Mouse (Mus musculus) limb, embryonic 12.5 days (tissue): ENCODE measurements at regions not wholly inside any gene's neighbourhood (a gene's known extent, or its start where the extent isn't known, plus 50 kb on each side); places are given as distances from the start of the nearest gene placed in this dataset.

ENCODE experiments used
- ATAC-seq: fragments of 200-750 bp; cut with Nextera tagmentation; 2 replicates; pipeline ENCODE4 v1.8.0; 2017; ENCODE audit warnings: low read depth, moderate TSS enrichment; ENCODE audit not compliant: insufficient number of reproducible peaks, insufficient read depth, low FRiP score, low TSS enrichment
- H3K27ac ChIP-seq: fragments of 300-500 bp; sonication (generic); 2 replicates; pipeline ENCODE4 v1.5.1; 2016; ENCODE audit warnings: mild to moderate bottlenecking, moderate library complexity
- H3K27me3 ChIP-seq: fragments of 300-500 bp; sonication (generic); 2 replicates; pipeline ENCODE4 v1.6.1; 2016; ENCODE audit warnings: mild to moderate bottlenecking, moderate library complexity
- H3K36me3 ChIP-seq: fragments of 300-500 bp; sonication (generic); 2 replicates; pipeline ENCODE4 v1.6.1; 2016; ENCODE audit warnings: mild to moderate bottlenecking, moderate library complexity
- H3K4me1 ChIP-seq: fragments of 300-500 bp; sonication (generic); replicated peaks from 2 replicates; pipeline ENCODE4 v1.6.1; 2016
- H3K4me2 ChIP-seq: fragments of 300-500 bp; sonication (generic); 2 replicates; pipeline ENCODE4 v1.6.1; 2016; ENCODE audit warnings: mild to moderate bottlenecking, moderate library complexity
- H3K4me3 ChIP-seq: fragments of 300-500 bp; sonication (generic); replicated peaks from 2 replicates; pipeline ENCODE4 v1.5.1; 2016; ENCODE audit warnings: mild to moderate bottlenecking
- H3K9ac ChIP-seq: fragments of 300-500 bp; sonication (generic); replicated peaks from 2 replicates; pipeline ENCODE4 v1.6.1; 2016; ENCODE audit warnings: mild to moderate bottlenecking, moderate library complexity
- H3K9me3 ChIP-seq: fragments of 300-500 bp; sonication (generic); 2 replicates; pipeline ENCODE4 v1.6.1; 2016; ENCODE audit warnings: mild to moderate bottlenecking, moderate library complexity
- whole genome bisulfite sequencing: fragments of 180-500 bp; shearing (Covaris S2); methylation state at CpG from one replicate; pipeline ENCODE4 v1.1.7; 2016; 5-methylcytosine and 5-hydroxymethylcytosine counted together

- no peak overlapping the region for H3K4me3 ChIP-seq
- ATAC-seq = no peak
- WGBS = 70% methylated on average over 17 of the region's 17 CpGs
- H3K36me3 ChIP-seq = no peaks in the 10 kb centered on the region
- H3K9ac ChIP-seq = no peak overlapping the region
- H3K4me1 ChIP-seq = peaks cover 10% of the 10 kb centered on the region
- no peak overlapping the region for H3K4me2 ChIP-seq
- H3K27me3 ChIP-seq = 0 out of 2 replicates have a peak, but pooled peaks cover 5% of the 10 kb centered on the region
- H3K27ac ChIP-seq = no peak overlapping the region
- H3K9me3 ChIP-seq = no peaks in the 10 kb centered on the region
Observed at GRCm38 (mm10) chr1:57083134-57083533, 104.7 kb upstream of the Satb2 start.

GRCm38 (mm10) chr1:57083540-57084083 lies 105.2 kb upstream of the Satb2 start:
- ATAC-seq = no peak
- H3K4me2 ChIP-seq = no peak overlapping the region

GRCm38 (mm10) chr1:57095361-57096247 lies 117.2 kb upstream of the Satb2 start:
- peaks cover 21% of the 10 kb centered on the region for H3K4me1 ChIP-seq
- peak overlapping the region; percentile 50; the same call in 1 of the 2 replicates for H3K27ac ChIP-seq
- 56% methylated on average over 18 of the region's 18 CpGs for WGBS
- peak overlapping the region; percentile 26 for H3K4me2 ChIP-seq
- no peak overlapping the region for H3K9ac ChIP-seq
- peaks cover 20% of the 10 kb centered on the region for H3K27me3 ChIP-seq
- no peaks in the 10 kb centered on the region for H3K9me3 ChIP-seq
- H3K4me3 ChIP-seq = no peak overlapping the region
- no peak for ATAC-seq
- no peaks in the 10 kb centered on the region for H3K36me3 ChIP-seq

More at GRCm38 (mm10) chr1:57083540-57084083, 105.2 kb upstream of the Satb2 start:
- H3K4me1 ChIP-seq = peaks cover 10% of the 10 kb centered on the region
- H3K36me3 ChIP-seq = no peaks in the 10 kb centered on the region
- 0 out of 2 replicates have a peak, but pooled peaks cover 5% of the 10 kb centered on the region for H3K27me3 ChIP-seq
- H3K9ac ChIP-seq = no peak overlapping the region
- WGBS = 88% methylated on average over 6 of the region's 6 CpGs
- no peaks in the 10 kb centered on the region for H3K9me3 ChIP-seq
- no peak overlapping the region for H3K4me3 ChIP-seq
- H3K27ac ChIP-seq = no peak overlapping the region

GRCm38 (mm10) chr1:57096248-57096600 lies 117.8 kb upstream of the Satb2 start:
- no peaks in the 10 kb centered on the region for H3K36me3 ChIP-seq
- H3K9me3 ChIP-seq = no peaks in the 10 kb centered on the region
- H3K4me1 ChIP-seq = peaks cover 21% of the 10 kb centered on the region
- peak overlapping the region; percentile 26 for H3K4me2 ChIP-seq
- 42% methylated on average over 4 of the region's 4 CpGs for WGBS
- no peak overlapping the region for H3K4me3 ChIP-seq
- peak overlapping the region; percentile 43 for H3K27ac ChIP-seq
- peaks cover 17% of the 10 kb centered on the region for H3K27me3 ChIP-seq
- peak; percentile 63; the same call in 1 of the 2 replicates for ATAC-seq
- H3K9ac ChIP-seq = no peak overlapping the region

GRCm38 (mm10) chr1:57096740-57097139 lies 118.3 kb upstream of the Satb2 start:
- no peaks in the 10 kb centered on the region for H3K9me3 ChIP-seq
- WGBS = 28% methylated on average over 8 of the region's 8 CpGs
- H3K27ac ChIP-seq = peak overlapping the region; percentile 43
- ATAC-seq = peak; percentile 76
- no peak overlapping the region for H3K4me3 ChIP-seq
- no peaks in the 10 kb centered on the region for H3K36me3 ChIP-seq
- peaks cover 17% of the 10 kb centered on the region for H3K27me3 ChIP-seq
- peak overlapping the region; percentile 26 for H3K4me2 ChIP-seq
- peaks cover 21% of the 10 kb centered on the region for H3K4me1 ChIP-seq
- no peak overlapping the region for H3K9ac ChIP-seq

GRCm38 (mm10) chr1:57100614-57101013 lies 122.2 kb upstream of the Satb2 start:
- 93% methylated on average over 2 of the region's 2 CpGs for WGBS
- Histone ChIP-seq H3K27me3 (peaks cover 7% of the 10 kb centered on the region), H3K9ac (no peak overlapping the region), H3K4me1 (peaks cover 18% of the 10 kb centered on the region), H3K4me2 (no peak overlapping the region), H3K36me3 (no peaks in the 10 kb centered on the region), H3K27ac (no peak overlapping the region), H3K9me3 (no peaks in the 10 kb centered on the region), H3K4me3 (no peak overlapping the region)
- no peak for ATAC-seq

GRCm38 (mm10) chr1:57107308-57107707 lies 128.9 kb upstream of the Satb2 start:
- Histone ChIP-seq H3K4me2 (no peak overlapping the region), H3K9me3 (peaks cover 3% of the 10 kb centered on the region; the same call in 1 of the 2 replicates), H3K27ac (no peak overlapping the region), H3K4me3 (no peak overlapping the region), H3K36me3 (no peaks in the 10 kb centered on the region), H3K27me3 (no peaks in the 10 kb centered on the region), H3K4me1 (no peaks in the 10 kb centered on the region), H3K9ac (no peak overlapping the region)
- ATAC-seq = no peak
- 75% methylated on average over 10 of the region's 10 CpGs for WGBS

GRCm38 (mm10) chr1:57120678-57121077 lies 142.2 kb upstream of the Satb2 start:
- no peaks in the 10 kb centered on the region; the same call in 1 of the 2 replicates for H3K4me1 ChIP-seq
- H3K4me2 ChIP-seq = no peak overlapping the region
- H3K36me3 ChIP-seq = no peaks in the 10 kb centered on the region
- 68% methylated on average over 2 of the region's 2 CpGs for WGBS
- no peak overlapping the region for H3K27ac ChIP-seq
- H3K9me3 ChIP-seq = no peaks in the 10 kb centered on the region
- H3K27me3 ChIP-seq = no peaks in the 10 kb centered on the region
- ATAC-seq = no peak
- no peak overlapping the region for H3K4me3 ChIP-seq
- no peak overlapping the region for H3K9ac ChIP-seq

- Histone ChIP-seq H3K4me1 (no peaks in the 10 kb centered on the region), H3K36me3 (no peaks in the 10 kb centered on the region), H3K9ac (no peak overlapping the region), H3K27ac (no peak overlapping the region), H3K4me3 (no peak overlapping the region), H3K4me2 (no peak overlapping the region), H3K9me3 (no peaks in the 10 kb centered on the region), H3K27me3 (no peaks in the 10 kb centered on the region)
- ATAC-seq = no peak
- WGBS = 80% methylated on average over 3 of the region's 3 CpGs
Observed at GRCm38 (mm10) chr1:57144181-57144580, 165.7 kb upstream of the Satb2 start.

GRCm38 (mm10) chr1:57155869-57156268 lies 177.4 kb upstream of the Satb2 start:
- no peak for ATAC-seq
- no peaks in the 10 kb centered on the region for H3K27me3 ChIP-seq
- no peaks in the 10 kb centered on the region for H3K36me3 ChIP-seq
- H3K4me2 ChIP-seq = no peak overlapping the region
- no peak overlapping the region for H3K9ac ChIP-seq
- WGBS = 85% methylated on average over 7 of the region's 7 CpGs
- H3K27ac ChIP-seq = no peak overlapping the region
- H3K4me1 ChIP-seq = 0 out of 2 replicates have a peak, but pooled peaks cover 7% of the 10 kb centered on the region
- H3K4me3 ChIP-seq = no peak overlapping the region
- H3K9me3 ChIP-seq = no peaks in the 10 kb centered on the region

GRCm38 (mm10) chr1:57164443-57164842 lies 186.0 kb upstream of the Satb2 start:
- H3K4me3 ChIP-seq = no peak overlapping the region
- no peak for ATAC-seq
- peaks cover 4% of the 10 kb centered on the region; the same call in 1 of the 2 replicates for H3K9me3 ChIP-seq
- no peaks in the 10 kb centered on the region for H3K36me3 ChIP-seq
- WGBS = 97% methylated on average over 1 of the region's 1 CpGs
- H3K27ac ChIP-seq = no peak overlapping the region
- no peaks in the 10 kb centered on the region for H3K27me3 ChIP-seq
- no peak overlapping the region for H3K9ac ChIP-seq
- no peaks in the 10 kb centered on the region for H3K4me1 ChIP-seq
- H3K4me2 ChIP-seq = no peak overlapping the region
